Mouse (Mus musculus): ENCODE data around the gene Gabpb2. TPM values are rescaled to one million over a fixed set of nuclear protein-coding genes. Genes with fewer than 3 reads are reported as not detected.

Gabpb2 gene
- 9.1 and 9.3 TPM in 2 replicates for polyA plus RNA-seq (2014; fragmentation: Nextera tagmentation; extraction: Ambion mirVana)

DNA sequence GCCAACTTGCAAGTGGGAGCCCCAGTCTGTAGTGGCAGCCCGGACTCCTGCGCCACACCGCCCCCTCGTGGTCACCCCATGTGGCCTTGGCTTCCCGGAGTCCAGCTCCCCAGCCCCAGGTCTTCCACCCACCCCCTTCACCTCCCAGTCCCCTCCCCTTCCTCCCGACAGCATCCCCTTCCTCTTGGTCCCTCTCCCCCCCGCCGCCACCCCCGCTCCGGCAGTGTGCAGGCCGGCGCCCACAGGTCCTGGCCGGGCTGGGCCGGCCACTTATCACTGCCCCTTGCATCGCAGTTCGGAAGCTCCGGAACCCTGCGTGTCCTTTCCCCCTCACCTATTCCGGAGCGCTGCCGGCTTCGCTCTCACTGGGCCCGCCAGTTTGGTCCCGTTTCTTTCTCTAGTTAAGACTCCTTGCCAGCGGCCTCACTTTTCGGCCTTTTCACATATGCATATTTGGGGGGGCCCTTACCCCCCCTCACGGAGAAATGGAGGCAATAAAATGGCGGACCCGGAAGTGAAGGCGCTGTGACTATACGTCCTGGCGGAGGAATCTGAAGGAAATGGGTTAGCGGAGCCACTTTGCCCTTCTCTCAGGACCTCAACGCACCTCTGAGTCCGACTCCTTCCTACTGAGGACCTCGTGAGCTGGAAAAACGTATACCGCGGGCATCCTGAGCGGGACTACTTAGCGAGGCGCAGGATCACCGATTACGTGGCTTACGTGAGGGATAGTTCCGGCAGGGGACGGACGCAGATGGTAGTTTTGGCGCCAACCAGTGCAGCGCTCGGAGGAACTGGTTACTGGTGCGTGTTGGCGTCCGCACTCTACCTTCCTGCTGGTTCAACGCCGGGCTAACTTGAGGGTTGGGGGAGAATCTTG, at the start of gene Gabpb2:
Gene Gabpb2 (minus strand): TSS at position 662 of the 880 bp plus-strand sequence.
- under 1% methylated on average over 56 of the region's 56 CpGs for WGBS
- Histone ChIP-seq H3K36me3 (ENCODE audit: control insufficient read depth, insufficient read depth, low read length) (peaks cover 15% of the 10 kb centered on the region), H3K9ac (ENCODE audit: low read depth, low read length) (peak within 1 kb of the TSS; percentile 94)

DNA sequence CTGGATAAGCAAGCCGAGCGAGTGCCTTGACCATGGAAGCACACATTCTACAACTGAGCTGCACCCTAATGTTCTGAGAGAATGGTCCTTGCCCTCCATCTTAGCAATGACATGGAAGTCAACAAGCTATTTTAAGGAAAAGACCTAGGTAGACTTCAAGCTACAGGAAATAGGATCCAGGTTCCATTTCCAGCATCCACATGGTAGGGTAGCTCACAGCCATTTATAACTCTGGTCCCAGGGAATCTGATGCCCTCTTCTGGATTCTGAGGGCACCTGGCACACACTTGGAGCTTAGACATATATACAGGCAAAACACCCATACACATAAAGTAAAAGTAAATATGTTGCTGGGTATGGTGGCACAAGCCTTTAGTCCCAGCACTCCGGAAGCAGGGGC, 48.3 kb upstream of the Gabpb2 start:
- Histone ChIP-seq H3K27ac (ENCODE audit: low read depth, low read length) (no peak overlapping the region), H3K27me3 (replicated peaks; ENCODE audit: control insufficient read depth, insufficient read depth, low read length) (no peaks in the 10 kb centered on the region), H3K4me1 (replicated peaks; ENCODE audit: control insufficient read depth, insufficient read depth, low read length) (peaks cover 3% of the 10 kb centered on the region; the same call in 1 of the 2 replicates), H3K9ac (ENCODE audit: low read depth, low read length) (no peak overlapping the region), H3K36me3 (ENCODE audit: control insufficient read depth, insufficient read depth, low read length) (peaks cover 32% of the 10 kb centered on the region), H3K4me3 (ENCODE audit: low read depth, low read length) (no peak overlapping the region), H3K4me2 (no peak overlapping the region), H3K9me3 (ENCODE audit: control insufficient read depth, low read length) (no peaks in the 10 kb centered on the region)
- no peak for ATAC-seq (replicated peaks; ENCODE audit: low FRiP score)
- no peak for DNase-seq (ENCODE audit: low spot score)
- 93% methylated on average over 3 of the region's 3 CpGs for WGBS

More for the DNA sequence above, at the start of gene Gabpb2:
- Histone ChIP-seq H3K27me3 (replicated peaks; ENCODE audit: control insufficient read depth, insufficient read depth, low read length) (no peaks in the 10 kb centered on the region), H3K4me3 (ENCODE audit: low read depth, low read length) (peak within 1 kb of the TSS; percentile 77), H3K27ac (ENCODE audit: low read depth, low read length) (peak within 1 kb of the TSS; percentile 96), H3K4me1 (replicated peaks; ENCODE audit: control insufficient read depth, insufficient read depth, low read length) (peaks cover 6% of the 10 kb centered on the region), H3K9me3 (ENCODE audit: control insufficient read depth, low read length) (no peaks in the 10 kb centered on the region), H3K4me2 (peak within 1 kb of the TSS; percentile 73)
- peak; percentile 86 for ATAC-seq (replicated peaks; ENCODE audit: low FRiP score)
- DNase-seq (ENCODE audit: low spot score), result peak; percentile 96

DNA sequence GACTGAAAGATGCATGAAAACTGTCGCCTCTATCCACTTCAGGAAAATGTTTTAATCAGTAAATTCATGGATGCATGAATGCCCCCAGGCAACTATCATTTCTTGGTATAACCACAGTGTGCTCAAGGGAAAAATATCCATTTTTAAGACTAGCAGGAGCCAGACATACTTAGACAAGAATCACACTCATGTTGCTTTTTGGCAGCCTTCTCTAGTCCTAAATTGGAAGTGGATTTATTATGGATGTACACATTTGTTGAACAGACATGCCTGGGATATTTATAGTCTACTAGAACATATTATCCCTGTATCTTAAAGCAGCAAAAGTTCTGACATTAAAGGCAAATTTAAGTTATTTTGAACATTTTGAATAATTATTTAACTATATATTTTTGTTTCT, 47.0 kb upstream of the Gabpb2 start:
- DNase-seq (ENCODE audit: low spot score) (no peak), ATAC-seq (replicated peaks; ENCODE audit: low FRiP score) (no peak)
- Histone ChIP-seq H3K9me3 (ENCODE audit: control insufficient read depth, low read length) (no peaks in the 10 kb centered on the region), H3K27me3 (replicated peaks; ENCODE audit: control insufficient read depth, insufficient read depth, low read length) (no peaks in the 10 kb centered on the region), H3K4me1 (replicated peaks; ENCODE audit: control insufficient read depth, insufficient read depth, low read length) (peaks cover 3% of the 10 kb centered on the region; the same call in 1 of the 2 replicates), H3K4me3 (ENCODE audit: low read depth, low read length) (no peak overlapping the region), H3K27ac (ENCODE audit: low read depth, low read length) (no peak overlapping the region), H3K36me3 (ENCODE audit: control insufficient read depth, insufficient read depth, low read length) (peaks cover 32% of the 10 kb centered on the region), H3K9ac (ENCODE audit: low read depth, low read length) (no peak overlapping the region), H3K4me2 (no peak overlapping the region)
- 79% methylated on average over 1 of the region's 1 CpGs for WGBS

DNA sequence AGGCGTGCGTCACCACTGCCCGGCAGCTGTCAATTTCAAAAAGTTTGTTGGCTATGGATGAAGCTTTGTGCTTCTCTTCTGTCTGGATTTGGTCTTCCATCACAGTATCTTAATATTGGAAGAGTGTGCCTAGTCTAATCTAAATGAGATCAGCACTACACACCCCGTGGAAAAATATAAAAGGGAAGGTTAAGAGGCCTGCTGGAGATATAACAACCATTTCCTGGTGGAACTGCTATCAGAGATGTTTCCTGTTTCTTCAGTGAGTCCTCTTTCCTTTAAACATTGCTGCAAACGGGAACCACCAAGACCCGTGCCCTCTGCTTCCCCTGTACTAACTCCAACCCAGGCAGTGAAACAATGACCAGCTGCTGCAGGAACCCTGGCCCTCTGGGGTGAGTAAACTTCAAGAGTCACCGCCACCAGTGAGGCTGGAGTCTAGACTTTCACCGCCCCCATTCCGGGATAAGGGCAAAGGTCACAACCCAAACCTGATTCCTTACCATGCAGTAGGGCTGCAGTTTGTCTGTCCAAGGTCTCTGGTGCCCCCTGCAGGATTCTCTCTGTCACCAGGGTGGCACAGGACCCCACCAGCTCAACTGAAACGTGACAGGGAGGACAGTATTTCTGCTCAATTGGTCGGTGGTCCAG, 45.5 kb upstream of the Gabpb2 start:
- H3K9me3 ChIP-seq (ENCODE audit: control insufficient read depth, low read length), result no peaks in the 10 kb centered on the region
- peak overlapping the region; percentile 27; the same call in 1 of the 2 replicates for H3K4me2 ChIP-seq
- H3K27me3 ChIP-seq (replicated peaks; ENCODE audit: control insufficient read depth, insufficient read depth, low read length), result no peaks in the 10 kb centered on the region
- H3K9ac ChIP-seq (ENCODE audit: low read depth, low read length), result no peak overlapping the region
- WGBS, result 40% methylated on average over 11 of the region's 11 CpGs
- ATAC-seq (replicated peaks; ENCODE audit: low FRiP score) (peak; percentile 85), DNase-seq (ENCODE audit: low spot score) (peak; percentile 67)
- H3K4me3 ChIP-seq (ENCODE audit: low read depth, low read length), result no peak overlapping the region
- peaks cover 29% of the 10 kb centered on the region for H3K36me3 ChIP-seq (ENCODE audit: control insufficient read depth, insufficient read depth, low read length)
- peaks cover 3% of the 10 kb centered on the region; the same call in 1 of the 2 replicates for H3K4me1 ChIP-seq (replicated peaks; ENCODE audit: control insufficient read depth, insufficient read depth, low read length)
- peak overlapping the region; percentile 32; the same call in 1 of the 2 replicates for H3K27ac ChIP-seq (ENCODE audit: low read depth, low read length)

DNA sequence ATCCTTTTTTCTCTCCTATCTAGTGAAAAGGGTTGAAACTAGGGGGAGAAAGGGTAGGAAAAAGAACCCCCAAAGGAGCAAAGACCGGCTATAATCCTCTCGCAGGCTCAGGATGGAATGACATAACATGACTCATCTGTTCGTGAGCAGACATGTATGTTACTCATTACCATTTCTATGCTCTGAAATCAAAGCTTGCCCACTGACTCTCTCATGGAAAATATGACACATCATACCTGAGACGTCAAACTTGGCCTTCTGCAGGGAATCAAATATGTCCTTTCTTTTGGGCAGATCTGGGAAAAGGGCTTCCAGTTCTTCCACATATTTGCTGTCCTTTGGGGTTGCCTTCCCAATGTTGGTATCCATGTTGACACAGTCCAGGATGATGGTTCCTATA, 44.3 kb upstream of the Gabpb2 start:
- no peak overlapping the region for H3K4me2 ChIP-seq
- peaks cover 22% of the 10 kb centered on the region for H3K36me3 ChIP-seq (ENCODE audit: control insufficient read depth, insufficient read depth, low read length)
- WGBS, result 86% methylated on average over 4 of the region's 4 CpGs
- ATAC-seq (replicated peaks; ENCODE audit: low FRiP score) (no peak), DNase-seq (ENCODE audit: low spot score) (no peak)
- H3K27me3 ChIP-seq (replicated peaks; ENCODE audit: control insufficient read depth, insufficient read depth, low read length), result no peaks in the 10 kb centered on the region
- no peak overlapping the region for H3K27ac ChIP-seq (ENCODE audit: low read depth, low read length)
- no peak overlapping the region for H3K4me3 ChIP-seq (ENCODE audit: low read depth, low read length)
- H3K9ac ChIP-seq (ENCODE audit: low read depth, low read length), result no peak overlapping the region
- no peaks in the 10 kb centered on the region for H3K9me3 ChIP-seq (ENCODE audit: control insufficient read depth, low read length)
- H3K4me1 ChIP-seq (replicated peaks; ENCODE audit: control insufficient read depth, insufficient read depth, low read length), result peaks cover 3% of the 10 kb centered on the region; the same call in 1 of the 2 replicates

DNA sequence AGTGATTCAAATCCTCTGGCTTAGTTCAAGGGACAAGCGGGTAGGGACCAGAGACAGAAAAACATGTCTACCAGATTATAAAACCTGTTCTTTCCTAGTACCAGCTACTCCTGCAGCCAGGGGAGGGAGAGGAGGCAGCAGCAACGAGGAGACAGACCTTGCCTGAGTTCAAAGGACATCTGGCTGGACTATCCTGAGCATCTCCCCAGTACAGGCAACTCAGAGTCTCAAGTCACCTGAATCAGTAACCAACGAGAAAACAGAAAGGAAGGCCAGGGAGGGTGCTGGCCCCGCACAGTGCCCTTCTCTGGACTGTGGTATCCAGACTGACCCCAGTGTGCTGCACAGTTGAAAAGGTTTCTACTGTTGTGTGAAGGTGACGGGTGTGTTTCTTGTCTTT, 39.2 kb upstream of the Gabpb2 start:
- Histone ChIP-seq H3K36me3 (ENCODE audit: control insufficient read depth, insufficient read depth, low read length) (peaks cover 14% of the 10 kb centered on the region; the same call in 1 of the 2 replicates), H3K4me3 (ENCODE audit: low read depth, low read length) (no peak overlapping the region), H3K27ac (ENCODE audit: low read depth, low read length) (no peak overlapping the region), H3K4me2 (no peak overlapping the region), H3K9ac (ENCODE audit: low read depth, low read length) (no peak overlapping the region), H3K4me1 (replicated peaks; ENCODE audit: control insufficient read depth, insufficient read depth, low read length) (no peaks in the 10 kb centered on the region), H3K9me3 (ENCODE audit: control insufficient read depth, low read length) (no peaks in the 10 kb centered on the region), H3K27me3 (replicated peaks; ENCODE audit: control insufficient read depth, insufficient read depth, low read length) (no peaks in the 10 kb centered on the region)
- DNase-seq (ENCODE audit: low spot score), result no peak
- WGBS, result 80% methylated on average over 5 of the region's 5 CpGs
- no peak for ATAC-seq (replicated peaks; ENCODE audit: low FRiP score)

DNA sequence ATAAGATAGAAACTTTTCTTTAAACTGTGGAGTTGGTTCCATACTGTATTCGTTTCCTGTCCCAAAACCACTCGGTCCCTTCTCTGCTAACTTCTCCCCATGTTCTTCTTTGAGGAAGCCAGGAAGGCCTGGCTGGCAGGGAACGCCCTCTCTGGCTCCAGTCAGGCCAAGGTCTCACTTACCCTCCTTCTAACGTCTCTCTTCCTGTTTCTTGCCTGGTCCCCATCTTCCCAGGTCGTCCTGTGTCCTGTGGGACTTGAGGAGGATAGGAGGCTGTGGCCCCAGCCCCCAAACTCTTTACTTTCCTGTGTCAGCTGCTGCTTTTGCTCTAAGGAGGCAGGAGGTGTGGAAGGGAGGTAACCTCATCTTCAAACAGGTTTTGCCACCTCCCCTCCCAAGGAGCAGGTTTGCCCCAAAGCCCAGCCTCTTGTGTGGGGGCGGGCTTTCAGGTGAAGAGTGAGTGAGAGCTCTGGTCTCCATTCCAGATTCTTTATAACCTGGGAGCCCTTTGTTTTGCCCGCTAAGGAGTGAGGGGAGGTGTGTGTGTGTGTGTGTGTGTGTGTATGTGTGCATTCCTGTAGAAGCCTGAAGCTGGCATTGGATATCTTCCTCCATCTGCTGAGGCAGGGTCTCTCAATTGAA, 33.2 kb upstream of the Gabpb2 start, which contains the start of gene Bnipl:
Gene Bnipl (minus strand): TSS at position 411 of the 642 bp plus-strand sequence.
- no peak within 1 kb of the TSS for H3K4me2 ChIP-seq
- WGBS, result 56% methylated on average over 7 of the region's 7 CpGs
- peaks cover 9% of the 10 kb centered on the region; the same call in 1 of the 2 replicates for H3K36me3 ChIP-seq (ENCODE audit: control insufficient read depth, insufficient read depth, low read length)
- H3K4me3 ChIP-seq (ENCODE audit: low read depth, low read length), result no peak within 1 kb of the TSS
- H3K9me3 ChIP-seq (ENCODE audit: control insufficient read depth, low read length), result no peaks in the 10 kb centered on the region
- H3K27me3 ChIP-seq (replicated peaks; ENCODE audit: control insufficient read depth, insufficient read depth, low read length), result no peaks in the 10 kb centered on the region
- DNase-seq (ENCODE audit: low spot score), result no peak
- H3K4me1 ChIP-seq (replicated peaks; ENCODE audit: control insufficient read depth, insufficient read depth, low read length), result no peaks in the 10 kb centered on the region
- no peak for ATAC-seq (replicated peaks; ENCODE audit: low FRiP score)
- no peak within 1 kb of the TSS for H3K9ac ChIP-seq (ENCODE audit: low read depth, low read length)
- H3K27ac ChIP-seq (ENCODE audit: low read depth, low read length), result no peak within 1 kb of the TSS

DNA sequence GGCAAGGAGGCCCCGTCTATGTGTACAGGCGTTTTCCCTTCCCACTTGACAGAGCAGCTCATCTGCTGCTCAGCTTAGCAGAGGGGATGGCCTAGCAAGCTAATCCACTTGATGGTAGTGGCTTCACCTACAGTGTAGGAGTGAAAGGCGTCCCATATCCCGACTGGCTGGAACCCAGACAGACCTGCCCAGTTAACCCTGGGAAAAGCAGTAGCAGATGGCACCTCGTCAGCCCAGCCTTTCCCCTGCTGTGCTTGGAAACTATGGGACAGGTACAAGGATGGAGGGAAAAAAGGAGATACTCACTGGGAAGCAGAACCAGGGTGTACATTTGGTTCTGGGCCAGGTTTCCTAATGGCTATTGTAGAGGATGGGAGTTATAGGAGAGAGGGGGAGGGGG, 32.6 kb upstream of the Gabpb2 start:
- Histone ChIP-seq H3K27ac (ENCODE audit: low read depth, low read length) (no peak overlapping the region), H3K4me3 (ENCODE audit: low read depth, low read length) (no peak overlapping the region), H3K9ac (ENCODE audit: low read depth, low read length) (no peak overlapping the region), H3K4me2 (no peak overlapping the region), H3K27me3 (replicated peaks; ENCODE audit: control insufficient read depth, insufficient read depth, low read length) (no peaks in the 10 kb centered on the region), H3K4me1 (replicated peaks; ENCODE audit: control insufficient read depth, insufficient read depth, low read length) (no peaks in the 10 kb centered on the region), H3K36me3 (ENCODE audit: control insufficient read depth, insufficient read depth, low read length) (peaks cover 9% of the 10 kb centered on the region; the same call in 1 of the 2 replicates), H3K9me3 (ENCODE audit: control insufficient read depth, low read length) (no peaks in the 10 kb centered on the region)
- ATAC-seq (replicated peaks; ENCODE audit: low FRiP score) (no peak), DNase-seq (ENCODE audit: low spot score) (no peak)
- WGBS, result 84% methylated on average over 5 of the region's 5 CpGs
